Mouse (Mus musculus): Measurements from ENCODE around the gene Eef2k. TPM values are rescaled to one million over a fixed set of nuclear protein-coding genes. Genes with fewer than 3 reads are reported as not detected.

Eef2k gene
- polyA plus RNA-seq, 1 experiment from 2014 or later, result 11.6 TPM

- no peak overlapping the region for H3K4me3 ChIP-seq (ENCODE audit: low read depth, low read length)
- H3K9ac ChIP-seq (replicated peaks; ENCODE audit: low read depth, low read length), result no peak overlapping the region
- H3K27ac ChIP-seq (ENCODE audit: low read depth, low read length), result no peak overlapping the region
- no peak for ATAC-seq (ENCODE audit: low read depth)
- 78% methylated on average over 2 of the region's 2 CpGs for WGBS
- no peaks in the 10 kb centered on the region for H3K36me3 ChIP-seq (ENCODE audit: control insufficient read depth, insufficient read depth, low read length)
- no peaks in the 10 kb centered on the region for H3K9me3 ChIP-seq (ENCODE audit: control insufficient read depth, low read length)
- 0 out of 2 replicates have a peak, but pooled peaks cover under 1% of the 10 kb centered on the region for H3K4me1 ChIP-seq (ENCODE audit: control insufficient read depth, insufficient read depth, low read length)
- peaks cover 3% of the 10 kb centered on the region; the same call in 1 of the 2 replicates for H3K27me3 ChIP-seq (ENCODE audit: control insufficient read depth, insufficient read depth, low read length)
- H3K4me2 ChIP-seq (ENCODE audit: low read depth, low read length), result no peak overlapping the region
These were observed 17.5 kb upstream of the Eef2k start for GRCm38 (mm10) chr7:120825097-120825496.

- WGBS, result 24% methylated on average over 3 of the region's 3 CpGs
- H3K4me2 ChIP-seq (ENCODE audit: low read depth, low read length), result no peak overlapping the region
These were observed 16.2 kb upstream of the Eef2k start for GRCm38 (mm10) chr7:120826408-120826807.

GRCm38 (mm10) chr7:120830431-120831381 lies 11.9 kb upstream of the Eef2k start:
- Histone ChIP-seq H3K27ac (ENCODE audit: low read depth, low read length) (peak overlapping the region; percentile 4; the same call in 1 of the 2 replicates), H3K9ac (replicated peaks; ENCODE audit: low read depth, low read length) (peak overlapping the region; percentile 33), H3K36me3 (ENCODE audit: control insufficient read depth, insufficient read depth, low read length) (no peaks in the 10 kb centered on the region), H3K4me3 (ENCODE audit: low read depth, low read length) (peak overlapping the region; percentile 42), H3K9me3 (ENCODE audit: control insufficient read depth, low read length) (no peaks in the 10 kb centered on the region), H3K4me2 (ENCODE audit: low read depth, low read length) (peak overlapping the region; percentile 91), H3K27me3 (ENCODE audit: control insufficient read depth, insufficient read depth, low read length) (peaks cover 6% of the 10 kb centered on the region; the same call in 1 of the 2 replicates), H3K4me1 (ENCODE audit: control insufficient read depth, insufficient read depth, low read length) (0 out of 2 replicates have a peak, but pooled peaks cover 6% of the 10 kb centered on the region)
- peak; percentile 11; the same call in 1 of the 2 replicates for ATAC-seq (ENCODE audit: low read depth)
- WGBS, result 1% methylated on average over 46 of the region's 46 CpGs

More at GRCm38 (mm10) chr7:120826408-120826807, 16.2 kb upstream of the Eef2k start:
- H3K36me3 ChIP-seq (ENCODE audit: control insufficient read depth, insufficient read depth, low read length), result no peaks in the 10 kb centered on the region
- no peak overlapping the region for H3K4me3 ChIP-seq (ENCODE audit: low read depth, low read length)
- H3K9me3 ChIP-seq (ENCODE audit: control insufficient read depth, low read length), result no peaks in the 10 kb centered on the region
- no peak for ATAC-seq (ENCODE audit: low read depth)
- no peak overlapping the region for H3K9ac ChIP-seq (replicated peaks; ENCODE audit: low read depth, low read length)
- 0 out of 2 replicates have a peak, but pooled peaks cover 6% of the 10 kb centered on the region for H3K4me1 ChIP-seq (ENCODE audit: control insufficient read depth, insufficient read depth, low read length)
- peaks cover 6% of the 10 kb centered on the region; the same call in 1 of the 2 replicates for H3K27me3 ChIP-seq (ENCODE audit: control insufficient read depth, insufficient read depth, low read length)
- no peak overlapping the region for H3K27ac ChIP-seq (ENCODE audit: low read depth, low read length)

GRCm38 (mm10) chr7:120834426-120834825 lies 8.2 kb upstream of the Eef2k start:
- 0 out of 2 replicates have a peak overlapping the region, but pooled peaks have one; percentile 37 for H3K9ac ChIP-seq (replicated peaks; ENCODE audit: low read depth, low read length)
- ATAC-seq (ENCODE audit: low read depth), result no peak
- H3K36me3 ChIP-seq (ENCODE audit: control insufficient read depth, insufficient read depth, low read length), result no peaks in the 10 kb centered on the region
- peaks cover 6% of the 10 kb centered on the region; the same call in 1 of the 2 replicates for H3K27me3 ChIP-seq (ENCODE audit: control insufficient read depth, insufficient read depth, low read length)
- 0 out of 2 replicates have a peak, but pooled peaks cover 6% of the 10 kb centered on the region for H3K4me1 ChIP-seq (ENCODE audit: control insufficient read depth, insufficient read depth, low read length)
- peak overlapping the region; percentile 51 for H3K4me3 ChIP-seq (ENCODE audit: low read depth, low read length)
- H3K27ac ChIP-seq (ENCODE audit: low read depth, low read length), result peak overlapping the region; percentile 55; the same call in 1 of the 2 replicates
- 53% methylated on average over 6 of the region's 6 CpGs for WGBS
- H3K9me3 ChIP-seq (ENCODE audit: control insufficient read depth, low read length), result no peaks in the 10 kb centered on the region
- peak overlapping the region; percentile 50 for H3K4me2 ChIP-seq (ENCODE audit: low read depth, low read length)

GRCm38 (mm10) chr7:120834863-120835372 lies 7.7 kb upstream of the Eef2k start:
- peaks cover 5% of the 10 kb centered on the region; the same call in 1 of the 2 replicates for H3K27me3 ChIP-seq (ENCODE audit: control insufficient read depth, insufficient read depth, low read length)
- H3K4me3 ChIP-seq (ENCODE audit: low read depth, low read length), result peak overlapping the region; percentile 51
- WGBS, result 11% methylated on average over 14 of the region's 14 CpGs
- H3K36me3 ChIP-seq (ENCODE audit: control insufficient read depth, insufficient read depth, low read length), result no peaks in the 10 kb centered on the region
- H3K4me2 ChIP-seq (ENCODE audit: low read depth, low read length), result peak overlapping the region; percentile 50
- H3K4me1 ChIP-seq (ENCODE audit: control insufficient read depth, insufficient read depth, low read length), result 0 out of 2 replicates have a peak, but pooled peaks cover 6% of the 10 kb centered on the region
- H3K27ac ChIP-seq (ENCODE audit: low read depth, low read length), result peak overlapping the region; percentile 55; the same call in 1 of the 2 replicates
- peak overlapping the region; percentile 37; the same call in 1 of the 2 replicates for H3K9ac ChIP-seq (replicated peaks; ENCODE audit: low read depth, low read length)
- H3K9me3 ChIP-seq (ENCODE audit: control insufficient read depth, low read length), result no peaks in the 10 kb centered on the region
- ATAC-seq (ENCODE audit: low read depth), result peak; percentile 89

GRCm38 (mm10) chr7:120835449-120836359 lies 6.9 kb upstream of the Eef2k start:
- 1% methylated on average over 41 of the region's 41 CpGs for WGBS
- Histone ChIP-seq H3K36me3 (ENCODE audit: control insufficient read depth, insufficient read depth, low read length) (no peaks in the 10 kb centered on the region), H3K4me2 (ENCODE audit: low read depth, low read length) (peak overlapping the region; percentile 50), H3K4me1 (ENCODE audit: control insufficient read depth, insufficient read depth, low read length) (no peaks in the 10 kb centered on the region), H3K9me3 (ENCODE audit: control insufficient read depth, low read length) (no peaks in the 10 kb centered on the region), H3K4me3 (ENCODE audit: low read depth, low read length) (peak overlapping the region; percentile 51), H3K9ac (replicated peaks; ENCODE audit: low read depth, low read length) (peak overlapping the region; percentile 43), H3K27ac (ENCODE audit: low read depth, low read length) (peak overlapping the region; percentile 71; the same call in 1 of the 2 replicates), H3K27me3 (ENCODE audit: control insufficient read depth, insufficient read depth, low read length) (no peaks in the 10 kb centered on the region)
- ATAC-seq (ENCODE audit: low read depth), result peak; percentile 92

GRCm38 (mm10) chr7:120836361-120836760 lies 6.3 kb upstream of the Eef2k start:
- Histone ChIP-seq H3K4me2 (ENCODE audit: low read depth, low read length) (peak overlapping the region; percentile 50), H3K36me3 (ENCODE audit: control insufficient read depth, insufficient read depth, low read length) (no peaks in the 10 kb centered on the region), H3K27me3 (ENCODE audit: control insufficient read depth, insufficient read depth, low read length) (no peaks in the 10 kb centered on the region), H3K9ac (replicated peaks; ENCODE audit: low read depth, low read length) (peak overlapping the region; percentile 43; the same call in 1 of the 2 replicates), H3K4me3 (ENCODE audit: low read depth, low read length) (peak overlapping the region; percentile 51), H3K27ac (ENCODE audit: low read depth, low read length) (peak overlapping the region; percentile 39; the same call in 1 of the 2 replicates), H3K9me3 (ENCODE audit: control insufficient read depth, low read length) (no peaks in the 10 kb centered on the region), H3K4me1 (ENCODE audit: control insufficient read depth, insufficient read depth, low read length) (no peaks in the 10 kb centered on the region)
- 4% methylated on average over 12 of the region's 12 CpGs for WGBS
- no peak for ATAC-seq (ENCODE audit: low read depth)

- Histone ChIP-seq H3K4me3 (ENCODE audit: low read depth, low read length) (no peak overlapping the region), H3K36me3 (ENCODE audit: control insufficient read depth, insufficient read depth, low read length) (no peaks in the 10 kb centered on the region), H3K9ac (replicated peaks; ENCODE audit: low read depth, low read length) (no peak overlapping the region), H3K4me1 (ENCODE audit: control insufficient read depth, insufficient read depth, low read length) (no peaks in the 10 kb centered on the region), H3K27me3 (ENCODE audit: control insufficient read depth, insufficient read depth, low read length) (no peaks in the 10 kb centered on the region), H3K4me2 (ENCODE audit: low read depth, low read length) (no peak overlapping the region), H3K9me3 (ENCODE audit: control insufficient read depth, low read length) (no peaks in the 10 kb centered on the region), H3K27ac (ENCODE audit: low read depth, low read length) (no peak overlapping the region)
- 64% methylated on average over 5 of the region's 5 CpGs for WGBS
- no peak for ATAC-seq (ENCODE audit: low read depth)
These were observed 4.0 kb upstream of the Eef2k start for GRCm38 (mm10) chr7:120838436-120839160.

Measured in neural tube, embryonic 14.5 days (tissue).